Mouse (Mus musculus): ENCODE measurements around the gene Gm20388.

GRCm38 (mm10) chr8:122571750-122572267 is 2661.2 kb downstream of the Gm20388 start:
- TF ChIP-seq CTCF (IDR thresholded peaks at IDR 0.05; ENCODE audit: low read depth, low read length) (no peak), POLR2A (IDR thresholded peaks at IDR 0.05; ENCODE audit: insufficient read depth, low read length) (no peak)

All from ES-Bruce4 (cell line).